Mouse (Mus musculus): ENCODE data around the gene Tbx5.
"Not testable (repeated sequence)": the region's sequence is repeated elsewhere in the genome, so short reads cannot be mapped to it uniquely, and the experiment has no call there.

The Tbx5 gene

GRCm38 (mm10) chr5:119842701-119843393, 10.4 kb downstream of the Tbx5 start:
- DNase-seq: no peak

- DNase-seq: no peak
Observed at GRCm38 (mm10) chr5:119843394-119843777, 10.9 kb downstream of the Tbx5 start.

- no peak for DNase-seq
Observed at GRCm38 (mm10) chr5:119844366-119844765, 11.9 kb downstream of the Tbx5 start.

DNA sequence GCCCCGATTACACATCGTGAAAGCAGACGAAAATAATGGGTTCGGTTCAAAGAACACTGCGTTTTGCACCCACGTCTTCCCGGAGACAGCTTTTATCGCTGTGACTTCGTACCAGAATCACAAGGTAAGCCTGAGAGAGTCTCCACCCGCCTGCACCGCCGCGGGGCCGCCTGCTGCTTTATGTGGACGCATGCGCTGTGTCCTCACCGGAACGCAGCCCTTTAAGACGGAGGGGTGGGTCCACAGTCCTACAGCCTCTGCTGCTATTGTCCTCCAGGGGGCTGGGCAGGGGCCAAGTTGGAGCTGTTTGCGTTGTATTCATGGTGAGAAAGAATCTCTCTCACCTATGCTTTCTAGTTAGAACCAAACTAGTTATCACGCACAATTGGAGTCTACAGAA, 12.5 kb downstream of the Tbx5 start:
- DNase-seq: no peak

- DNase-seq: no peak
Observed at GRCm38 (mm10) chr5:119857052-119857451, 24.6 kb downstream of the Tbx5 start.

DNA sequence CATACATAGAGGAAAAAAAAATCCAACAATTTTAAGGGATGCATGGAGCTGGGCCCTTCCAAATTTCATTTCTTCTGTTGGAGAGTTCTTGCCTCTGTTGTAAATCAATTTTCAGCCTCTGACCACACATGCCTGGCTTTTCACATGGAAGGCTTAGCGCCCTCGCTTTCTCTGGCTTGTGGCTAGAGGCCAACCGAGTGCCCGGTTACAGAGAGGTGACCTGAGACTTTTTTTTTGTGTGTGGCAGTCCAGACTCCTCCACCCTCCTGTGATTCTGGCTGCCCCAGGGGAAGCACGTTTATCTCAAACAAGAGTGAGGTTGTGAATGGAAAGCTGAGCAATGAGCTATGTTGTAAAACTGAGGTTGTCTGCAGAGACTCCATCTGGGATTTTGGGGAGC, 28.8 kb downstream of the Tbx5 start:
- no peak for DNase-seq

GRCm38 (mm10) chr5:119862431-119862830, 30.0 kb downstream of the Tbx5 start:
- DNase-seq: no peak

- peak; percentile 28 for DNase-seq
Observed at GRCm38 (mm10) chr5:119866277-119867235, 34.1 kb downstream of the Tbx5 start.

DNA sequence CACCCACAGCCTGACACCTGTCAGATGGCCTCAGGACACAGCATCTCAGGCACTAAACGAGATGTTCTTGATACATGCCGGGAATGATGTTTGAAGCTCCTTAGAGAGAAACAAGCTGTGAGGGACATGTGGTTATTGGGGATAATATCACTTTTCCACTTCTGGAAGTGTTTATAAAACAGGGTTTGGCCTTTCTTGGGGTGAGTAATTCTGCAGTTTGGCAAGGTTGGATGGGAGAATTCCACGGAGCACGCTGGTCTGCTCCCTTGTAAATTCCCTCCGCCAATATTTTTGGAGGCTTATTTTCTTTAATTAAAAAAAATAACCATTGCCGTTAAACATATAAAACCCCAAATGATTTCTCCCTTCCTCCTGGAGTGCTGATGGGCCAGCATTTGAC, 35.5 kb downstream of the Tbx5 start:
- no peak for DNase-seq

GRCm38 (mm10) chr5:119875421-119875820, 43.0 kb downstream of the Tbx5 start:
- DNase-seq: no peak

DNA sequence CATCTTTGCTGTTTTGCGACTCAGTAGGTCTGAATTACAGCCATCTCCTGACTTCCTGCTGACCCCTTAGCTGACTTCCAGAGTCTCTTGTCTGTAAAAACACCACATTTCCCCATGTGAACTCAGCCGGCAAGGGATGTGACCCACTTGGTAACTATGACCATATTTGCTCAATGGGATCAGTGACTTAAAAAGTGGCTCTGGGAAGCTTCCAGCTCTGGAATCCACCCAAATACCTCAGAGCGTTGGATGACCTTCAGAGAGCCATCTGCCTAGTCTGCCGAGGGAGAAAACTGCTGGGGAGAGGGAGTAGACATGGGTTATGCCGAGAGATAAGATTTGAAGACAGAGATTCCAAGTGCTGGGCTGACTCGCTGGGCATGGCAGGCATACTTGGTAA, 44.7 kb downstream of the Tbx5 start:
- no peak for DNase-seq

- DNase-seq: no peak
Observed at GRCm38 (mm10) chr5:119885595-119885994, 53.1 kb downstream of the Tbx5 start.

DNA sequence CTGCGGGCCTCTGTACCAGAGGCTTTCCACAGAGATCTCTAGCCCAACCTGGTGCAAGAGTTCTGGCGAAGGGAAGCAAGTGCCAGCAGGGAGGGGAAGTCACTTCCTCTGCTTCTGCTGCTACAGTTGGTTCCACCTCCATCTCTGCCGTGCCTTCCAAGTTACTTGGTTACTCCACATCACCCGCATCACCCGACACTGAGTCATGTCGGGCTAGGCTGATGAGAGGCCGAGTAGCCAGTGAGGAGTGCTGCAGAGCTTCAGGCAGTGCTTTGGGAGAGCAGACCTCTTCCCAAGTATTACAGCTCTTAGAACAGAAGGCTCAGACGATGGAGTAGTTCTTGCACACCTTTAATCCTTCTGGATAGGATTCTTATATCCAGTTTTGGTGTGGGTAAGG, 54.9 kb downstream of the Tbx5 start:
- DNase-seq: no peak

DNA sequence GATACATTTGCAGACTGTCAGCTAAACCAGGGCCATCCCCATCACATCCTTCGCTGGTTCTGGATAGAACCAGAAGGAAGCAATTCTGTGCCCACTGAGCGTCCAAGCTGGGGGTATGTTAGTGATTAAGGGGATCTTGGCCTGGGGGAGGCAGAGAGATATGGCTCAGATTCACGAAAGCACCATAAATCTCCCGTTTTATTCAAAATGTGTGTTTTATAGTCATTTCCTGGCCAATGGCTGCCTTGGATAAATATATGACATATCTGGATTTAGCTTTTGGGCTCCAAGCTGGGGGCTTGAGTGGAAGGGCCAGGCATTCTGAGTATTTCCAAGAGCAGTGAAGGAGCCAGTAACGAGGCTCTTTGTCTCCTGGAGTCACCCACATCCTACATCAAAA, 59.5 kb downstream of the Tbx5 start:
- DNase-seq: no peak

GRCm38 (mm10) chr5:119893060-119893459, 60.6 kb downstream of the Tbx5 start:
- no peak for DNase-seq

DNA sequence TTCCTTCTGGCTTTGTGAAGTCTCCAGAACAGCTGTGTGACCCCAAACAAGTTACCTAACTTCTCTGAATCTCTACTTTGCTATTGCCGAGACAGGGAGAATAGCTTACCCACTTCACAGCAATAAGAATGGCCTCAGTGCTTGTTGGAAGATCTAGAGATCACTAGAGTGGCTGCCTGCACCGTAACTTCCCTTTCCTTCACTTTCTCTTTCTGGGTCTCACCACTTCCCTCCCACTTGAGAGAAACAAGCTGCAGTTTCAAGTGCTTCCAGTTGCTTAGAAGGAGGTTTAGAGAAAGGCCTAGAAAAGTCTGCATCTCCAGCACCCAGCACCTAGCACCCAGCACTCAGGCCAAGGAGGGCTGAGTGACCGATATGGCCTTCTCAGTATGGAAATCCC, 64.1 kb downstream of the Tbx5 start:
- no peak for DNase-seq

DNA sequence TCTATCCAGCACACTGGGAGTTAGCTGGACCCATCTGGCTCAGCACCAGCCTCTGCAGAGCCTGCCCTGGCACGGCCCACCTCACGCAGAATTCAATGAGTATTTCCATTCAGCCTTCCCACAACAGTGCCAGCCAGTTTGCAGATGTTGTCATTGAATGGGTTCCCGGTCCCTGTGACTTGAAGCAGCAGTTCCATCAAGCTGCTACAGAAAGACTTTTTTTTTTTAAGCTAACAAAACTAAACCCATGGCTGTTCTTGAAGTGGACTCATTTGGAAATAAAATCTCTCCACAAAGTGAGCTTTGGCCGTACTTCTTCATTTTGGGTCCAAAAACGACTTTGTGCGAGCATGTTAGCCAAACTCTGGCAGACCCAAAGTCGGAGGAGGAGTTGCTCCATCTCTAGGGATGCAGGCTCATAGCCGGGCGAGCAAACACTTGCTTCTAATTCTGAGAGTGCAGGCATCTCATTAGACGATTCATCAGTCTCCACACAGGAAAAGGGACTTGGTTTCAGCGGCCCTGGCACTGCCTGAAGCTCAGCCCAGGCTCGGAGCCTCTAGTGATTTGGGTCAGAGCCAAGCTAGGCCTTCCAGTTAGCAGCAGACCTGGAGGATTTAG, 84.2 kb downstream of the Tbx5 start:
- DNase-seq: peak; percentile 64

DNA sequence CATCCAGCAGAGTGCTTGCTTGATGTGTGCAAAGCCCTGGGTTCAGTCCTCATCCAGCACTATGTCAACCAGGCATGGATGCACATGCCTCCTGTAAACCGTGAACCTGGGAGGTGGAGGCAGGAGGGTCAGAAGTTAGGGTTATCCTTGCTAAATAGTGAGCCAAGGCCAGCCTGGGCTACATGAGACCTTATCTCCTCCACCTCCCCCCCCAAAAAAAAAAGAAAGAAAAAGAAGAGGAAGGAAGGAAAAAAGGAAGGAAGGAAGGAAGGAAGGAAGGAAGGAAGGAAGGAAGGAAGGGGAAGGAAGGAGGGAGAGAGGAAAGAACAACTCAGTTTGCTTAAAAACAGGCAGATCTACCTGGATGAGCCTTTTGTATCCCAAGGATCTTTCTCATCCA, 85.9 kb downstream of the Tbx5 start:
- DNase-seq: not testable (repeated sequence)

DNA sequence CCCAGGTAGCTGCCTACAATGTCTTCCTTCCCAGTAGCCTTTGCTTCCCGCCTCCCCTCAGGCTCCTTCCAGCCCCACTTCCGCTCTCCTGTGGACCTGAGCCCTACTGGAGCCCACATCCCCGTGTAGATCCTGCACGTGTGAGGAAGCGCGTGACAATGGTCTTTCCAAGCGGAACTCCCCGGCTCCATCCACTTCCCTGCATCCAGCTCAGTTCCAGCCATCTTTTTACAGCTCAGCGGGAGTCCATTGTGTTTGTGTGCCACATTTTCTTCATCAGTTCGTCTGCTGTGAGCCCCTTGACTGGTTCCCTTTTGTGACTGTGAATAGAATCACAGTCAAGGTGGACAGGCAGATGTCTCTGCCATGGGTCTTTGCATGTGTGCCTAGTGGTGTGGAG, 88.5 kb downstream of the Tbx5 start:
- no peak for DNase-seq

GRCm38 (mm10) chr5:119922229-119922628, 89.8 kb downstream of the Tbx5 start:
- no peak for DNase-seq
